27 mouse cellular contexts compared by ENCODE assay signal in genomic region chr12:29604659-29605058, GRCm38 (mm10).
DNase-seq lines count a peak whose midpoint lies in the region; ATAC-seq and TF ChIP-seq lines count a peak whose summit lies in the region.
"Had no signal": no experiment of that assay in that cellular context is flagged by ENCODE, and none has a peak within 500 bp of the region (broad histone marks: within the 10 kb centered on the region; RNA-seq: fewer than 3 reads in every experiment).

No protein-coding gene starts in this region.

- peaks cover 15% of the 10 kb centered on the region for H3K4me1 ChIP-seq in hindbrain, embryonic 13.5 days (replicated peaks)
- H3K4me1 ChIP-seq in hindbrain, embryonic 11.5 days (replicated peaks; ENCODE audit: control insufficient read depth, insufficient read depth, low read length) = no peaks in the 10 kb centered on the region
- no peaks in the 10 kb centered on the region for H3K4me1 ChIP-seq in megakaryocyte, embryonic 14.5 days
- peaks cover 26% of the 10 kb centered on the region for H3K4me1 ChIP-seq in cortical plate, adult 2 months (ENCODE audit: control insufficient read depth, insufficient read depth, low read length)
- H3K4me1 ChIP-seq: embryonic facial prominence, embryonic 12.5 days; embryonic facial prominence, embryonic 15.5 days had no signal

- ATAC-seq in hindbrain, embryonic 13.5 days (ENCODE audit: low FRiP score) = no peak
- no peak for ATAC-seq in hindbrain, embryonic 11.5 days (ENCODE audit: low FRiP score)
- ATAC-seq in megakaryocyte, adult 5-6 weeks (ENCODE audit: poor library complexity, severe bottlenecking) = no peak
- ATAC-seq: inflammation-experienced regulatory T-cells, adult 6 months; Patski had no signal

- no peak for TF ChIP-seq POLR2A in cortical plate, adult 2 months (IDR thresholded peaks at IDR 0.05; ENCODE audit: extremely low read depth, insufficient read depth, low read length)

- H3K4me3 ChIP-seq in hindbrain, embryonic 13.5 days = no peak overlapping the region
- no peak overlapping the region for H3K4me3 ChIP-seq in hindbrain, embryonic 11.5 days (ENCODE audit: low read depth, low read length)
- no peak overlapping the region for H3K4me3 ChIP-seq in layer of hippocampus, adult 2 months
- H3K4me3 ChIP-seq in megakaryocyte, embryonic 14.5 days (replicated peaks) = peak overlapping the region; percentile 34
- no peak overlapping the region for H3K4me3 ChIP-seq in cortical plate, adult 2 months (ENCODE audit: insufficient read depth, low read length)
- H3K4me3 ChIP-seq: embryonic facial prominence, embryonic 12.5 days; embryonic facial prominence, embryonic 15.5 days; gastrocnemius, adult 2 months; heart, embryonic 13.5 days; hindbrain, embryonic 15.5 days had no signal

- no peak for TF ChIP-seq CTCF in layer of hippocampus, adult 2 months (conservative IDR thresholded peaks at IDR 0.05)
- no peak for TF ChIP-seq CTCF in cortical plate, adult 2 months (IDR thresholded peaks at IDR 0.05; ENCODE audit: extremely low read depth, insufficient read depth, low read length)

- no peaks in the 10 kb centered on the region for H3K27me3 ChIP-seq in hindbrain, embryonic 13.5 days
- no peaks in the 10 kb centered on the region for H3K27me3 ChIP-seq in hindbrain, embryonic 11.5 days (ENCODE audit: control insufficient read depth, insufficient read depth, low read length)
- no peaks in the 10 kb centered on the region for H3K27me3 ChIP-seq in megakaryocyte, embryonic 14.5 days (replicated peaks)
- H3K27me3 ChIP-seq: CH12.LX; embryonic facial prominence, embryonic 12.5 days; embryonic facial prominence, embryonic 15.5 days; heart, embryonic 13.5 days; hindbrain, embryonic 15.5 days; Patski had no signal

- WGBS in hindbrain, embryonic 13.5 days = 88% methylated on average over 7 of the region's 7 CpGs
- 85% methylated on average over 7 of the region's 7 CpGs for WGBS in hindbrain, embryonic 11.5 days

- peaks cover 6% of the 10 kb centered on the region; the same call in 1 of the 2 replicates for H3K36me3 ChIP-seq in hindbrain, embryonic 13.5 days
- no peaks in the 10 kb centered on the region for H3K36me3 ChIP-seq in hindbrain, embryonic 11.5 days (ENCODE audit: control insufficient read depth, insufficient read depth, low read length)
- H3K36me3 ChIP-seq in megakaryocyte, embryonic 14.5 days (replicated peaks; ENCODE audit: low read length) = no peaks in the 10 kb centered on the region
- H3K36me3 ChIP-seq: embryonic facial prominence, embryonic 12.5 days; embryonic facial prominence, embryonic 15.5 days; G1E; heart, embryonic 13.5 days; hindbrain, embryonic 15.5 days had no signal

- no peak overlapping the region for H3K9ac ChIP-seq in hindbrain, embryonic 13.5 days
- H3K9ac ChIP-seq in hindbrain, embryonic 11.5 days (ENCODE audit: low read depth, low read length) = no peak overlapping the region
- H3K9ac ChIP-seq: embryonic facial prominence, embryonic 12.5 days; embryonic facial prominence, embryonic 15.5 days; forebrain, postnatal 0 days; heart, embryonic 13.5 days; hindbrain, embryonic 15.5 days had no signal

- H3K27ac ChIP-seq in hindbrain, embryonic 13.5 days = 0 out of 2 replicates have a peak overlapping the region, but pooled peaks have one; percentile 32
- H3K27ac ChIP-seq in hindbrain, embryonic 11.5 days (ENCODE audit: low read depth, low read length) = no peak overlapping the region
- H3K27ac ChIP-seq in layer of hippocampus, adult 2 months = peak overlapping the region; percentile 89
- H3K27ac ChIP-seq in cortical plate, adult 2 months (ENCODE audit: insufficient read depth, low read length) = peak overlapping the region; percentile 9; the same call in 1 of the 2 replicates
- H3K27ac ChIP-seq: embryonic facial prominence, embryonic 12.5 days; embryonic facial prominence, embryonic 15.5 days; gastrocnemius, adult 2 months; heart, embryonic 13.5 days; hindbrain, embryonic 15.5 days had no signal

- H3K9me3 ChIP-seq in hindbrain, embryonic 13.5 days = no peaks in the 10 kb centered on the region
- H3K9me3 ChIP-seq in hindbrain, embryonic 11.5 days (ENCODE audit: control insufficient read depth, low read length) = no peaks in the 10 kb centered on the region
- H3K9me3 ChIP-seq in megakaryocyte, embryonic 14.5 days = peaks cover 33% of the 10 kb centered on the region
- H3K9me3 ChIP-seq: embryonic facial prominence, embryonic 12.5 days; embryonic facial prominence, embryonic 15.5 days; heart, embryonic 13.5 days; hindbrain, embryonic 15.5 days had no signal

- no peak overlapping the region for H3K4me2 ChIP-seq in hindbrain, embryonic 13.5 days
- no peak overlapping the region for H3K4me2 ChIP-seq in hindbrain, embryonic 11.5 days (replicated peaks; ENCODE audit: low read depth, low read length)
- H3K4me2 ChIP-seq: embryonic facial prominence, embryonic 12.5 days; embryonic facial prominence, embryonic 15.5 days; heart, embryonic 13.5 days; hindbrain, embryonic 15.5 days had no signal

- DNase-seq in hindbrain, embryonic 11.5 days (ENCODE audit: low spot score) = no peak
- no peak for DNase-seq in layer of hippocampus, adult 2 months (ENCODE audit: low spot score in 2 of 2)
- DNase-seq in layer of hippocampus, postnatal 25 days (ENCODE audit: extremely low spot score in 1 of 2, low spot score in 1 of 2) = no peak
- DNase-seq: adrenal gland, postnatal 10 days; adrenal gland, postnatal 36 days; B cell, adult 2 months; cerebellum, adult 18-20 months; cerebellum, adult 9-10 months; cerebellum, postnatal 14 days; forebrain, postnatal 0 days; gastrocnemius, adult 2 months; gastrocnemius, postnatal 14 days; heart, adult 18-20 months; heart, postnatal 14 days; heart, postnatal 4 days had no signal
